Mouse (Mus musculus): Measurements from ENCODE around the gene Pde4c. TPM values are rescaled to one million over a fixed set of nuclear protein-coding genes. Genes with fewer than 3 reads are reported as not detected.

Pde4c gene
- polyA plus RNA-seq, 1 experiment from 2014 or later: 0.38 TPM

DNA sequence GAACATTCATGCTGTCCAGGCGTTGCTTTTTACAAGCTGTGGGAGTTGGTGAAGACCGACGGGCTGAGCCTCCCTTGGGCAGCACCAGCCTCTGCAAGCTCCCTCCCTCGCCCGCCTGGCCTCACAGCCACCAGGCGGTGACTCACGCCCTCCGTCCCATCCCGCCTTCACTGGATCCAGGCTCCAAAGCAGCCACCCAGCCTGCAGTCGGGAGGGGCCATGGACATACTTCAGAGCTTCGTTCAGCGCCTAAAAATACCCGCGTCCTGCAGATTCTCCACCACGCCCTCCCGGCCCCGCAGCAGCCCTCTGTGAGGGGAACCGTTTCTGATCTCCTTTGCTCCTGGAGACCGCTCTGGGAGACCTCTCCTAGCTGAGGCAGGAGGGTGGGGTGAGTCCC, 41.3 kb upstream of the Pde4c start:
- Histone ChIP-seq H3K27me3 (ENCODE audit: control insufficient read depth, insufficient read depth, low read length) (no peaks in the 10 kb centered on the region), H3K4me3 (ENCODE audit: low read length) (peak overlapping the region; percentile 8; the same call in 1 of the 2 replicates), H3K4me1 (ENCODE audit: control insufficient read depth, insufficient read depth, low read length) (peaks cover 10% of the 10 kb centered on the region), H3K9ac (ENCODE audit: low read length) (peak overlapping the region; percentile 57), H3K36me3 (ENCODE audit: control insufficient read depth, insufficient read depth) (peaks cover 13% of the 10 kb centered on the region), H3K27ac (ENCODE audit: low read length) (peak overlapping the region; percentile 92), H3K9me3 (replicated peaks; ENCODE audit: control insufficient read depth, low read length) (no peaks in the 10 kb centered on the region), H3K4me2 (ENCODE audit: low read depth, low read length) (peak overlapping the region; percentile 44)
- peak; percentile 90 for ATAC-seq (replicated peaks; ENCODE audit: extremely low read depth, insufficient read depth, low FRiP score)
- WGBS: 9% methylated on average over 19 of the region's 19 CpGs

DNA sequence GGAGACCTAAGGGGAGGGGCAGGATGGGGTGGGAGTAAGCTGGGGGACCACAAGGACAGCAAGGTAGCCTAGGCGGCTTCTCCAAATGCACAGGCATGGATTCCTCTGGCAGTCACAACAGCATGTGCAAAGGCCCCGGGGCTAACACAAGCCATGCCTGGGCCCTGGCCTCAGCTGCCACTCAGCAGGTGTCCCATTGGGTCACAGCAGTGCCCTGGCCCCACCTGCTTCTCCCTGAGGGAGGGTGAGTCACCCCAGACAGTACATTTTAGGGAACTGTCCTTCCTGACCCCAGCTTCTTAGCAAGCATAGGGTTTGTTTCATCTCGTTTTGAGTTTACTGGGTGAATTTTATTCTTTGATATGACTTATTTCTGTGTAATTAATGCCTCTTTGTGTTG, 40.8 kb upstream of the Pde4c start:
- peaks cover 13% of the 10 kb centered on the region for H3K36me3 ChIP-seq (ENCODE audit: control insufficient read depth, insufficient read depth)
- peak overlapping the region; percentile 44 for H3K4me2 ChIP-seq (ENCODE audit: low read depth, low read length)
- no peaks in the 10 kb centered on the region for H3K27me3 ChIP-seq (ENCODE audit: control insufficient read depth, insufficient read depth, low read length)
- peak overlapping the region; percentile 57 for H3K9ac ChIP-seq (ENCODE audit: low read length)
- 74% methylated on average over 3 of the region's 3 CpGs for WGBS
- H3K4me3 ChIP-seq (ENCODE audit: low read length): peak overlapping the region; percentile 8; the same call in 1 of the 2 replicates
- peak overlapping the region; percentile 92 for H3K27ac ChIP-seq (ENCODE audit: low read length)
- H3K4me1 ChIP-seq (ENCODE audit: control insufficient read depth, insufficient read depth, low read length): peaks cover 14% of the 10 kb centered on the region
- 0 out of 2 replicates have a peak, but pooled peaks have one; percentile 5 for ATAC-seq (replicated peaks; ENCODE audit: extremely low read depth, insufficient read depth, low FRiP score)
- no peaks in the 10 kb centered on the region for H3K9me3 ChIP-seq (replicated peaks; ENCODE audit: control insufficient read depth, low read length)

DNA sequence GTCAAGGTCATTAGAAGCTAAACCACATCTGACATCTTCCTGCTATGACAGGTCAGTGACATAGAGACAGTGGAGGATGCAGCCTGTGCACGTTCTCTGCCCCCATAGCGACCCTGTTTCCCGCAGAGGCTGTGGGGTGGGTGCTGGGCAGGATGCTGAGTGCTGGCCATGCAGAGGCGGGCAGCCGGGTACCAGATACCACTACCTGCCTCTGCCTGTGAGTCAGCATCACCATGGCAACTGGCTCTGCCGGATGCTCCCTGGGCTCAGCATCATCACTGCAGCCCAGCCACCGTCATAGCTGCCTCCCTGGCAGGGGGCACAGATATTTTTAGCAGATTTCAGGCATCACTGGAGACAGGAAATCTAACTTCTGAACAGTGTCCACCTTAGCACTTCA, 39.2 kb upstream of the Pde4c start:
- ATAC-seq (replicated peaks; ENCODE audit: extremely low read depth, insufficient read depth, low FRiP score): no peak
- 45% methylated on average over 7 of the region's 7 CpGs for WGBS
- H3K27ac ChIP-seq (ENCODE audit: low read length): no peak overlapping the region
- H3K4me2 ChIP-seq (ENCODE audit: low read depth, low read length): no peak overlapping the region
- peaks cover 17% of the 10 kb centered on the region for H3K4me1 ChIP-seq (ENCODE audit: control insufficient read depth, insufficient read depth, low read length)
- no peaks in the 10 kb centered on the region for H3K27me3 ChIP-seq (ENCODE audit: control insufficient read depth, insufficient read depth, low read length)
- H3K4me3 ChIP-seq (ENCODE audit: low read length): no peak overlapping the region
- H3K9ac ChIP-seq (ENCODE audit: low read length): no peak overlapping the region
- H3K9me3 ChIP-seq (replicated peaks; ENCODE audit: control insufficient read depth, low read length): no peaks in the 10 kb centered on the region
- no peaks in the 10 kb centered on the region; the same call in 1 of the 2 replicates for H3K36me3 ChIP-seq (ENCODE audit: control insufficient read depth, insufficient read depth)

DNA sequence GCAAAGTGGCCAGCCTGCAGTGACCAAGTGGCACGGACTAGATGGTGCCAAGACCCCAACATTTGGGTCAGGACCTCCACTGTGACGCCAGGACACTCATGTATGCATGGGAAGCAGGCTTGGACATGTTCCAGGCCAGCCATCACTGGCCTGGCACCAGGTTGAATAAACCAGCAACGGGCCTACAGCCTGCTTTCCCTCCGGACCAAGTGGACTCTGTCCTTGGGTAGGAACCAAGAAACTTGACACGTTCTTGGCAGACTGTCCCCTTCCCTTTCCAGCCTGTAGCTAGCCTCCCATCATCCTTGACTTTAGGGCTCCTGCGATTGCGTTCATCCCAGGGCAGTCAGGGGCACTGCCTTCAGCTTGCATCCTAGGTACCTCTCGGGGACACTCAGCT, 35.9 kb upstream of the Pde4c start:
- 0 out of 2 replicates have a peak overlapping the region, but pooled peaks have one; percentile 37 for H3K27ac ChIP-seq (ENCODE audit: low read length)
- no peak overlapping the region for H3K4me3 ChIP-seq (ENCODE audit: low read length)
- WGBS: 61% methylated on average over 8 of the region's 8 CpGs
- no peaks in the 10 kb centered on the region for H3K36me3 ChIP-seq (ENCODE audit: control insufficient read depth, insufficient read depth)
- H3K27me3 ChIP-seq (ENCODE audit: control insufficient read depth, insufficient read depth, low read length): no peaks in the 10 kb centered on the region
- peak overlapping the region; percentile 15; the same call in 1 of the 2 replicates for H3K9ac ChIP-seq (ENCODE audit: low read length)
- peaks cover 22% of the 10 kb centered on the region for H3K4me1 ChIP-seq (ENCODE audit: control insufficient read depth, insufficient read depth, low read length)
- no peak overlapping the region for H3K4me2 ChIP-seq (ENCODE audit: low read depth, low read length)
- no peaks in the 10 kb centered on the region for H3K9me3 ChIP-seq (replicated peaks; ENCODE audit: control insufficient read depth, low read length)
- ATAC-seq (replicated peaks; ENCODE audit: extremely low read depth, insufficient read depth, low FRiP score): no peak; the same call in 1 of the 2 replicates

DNA sequence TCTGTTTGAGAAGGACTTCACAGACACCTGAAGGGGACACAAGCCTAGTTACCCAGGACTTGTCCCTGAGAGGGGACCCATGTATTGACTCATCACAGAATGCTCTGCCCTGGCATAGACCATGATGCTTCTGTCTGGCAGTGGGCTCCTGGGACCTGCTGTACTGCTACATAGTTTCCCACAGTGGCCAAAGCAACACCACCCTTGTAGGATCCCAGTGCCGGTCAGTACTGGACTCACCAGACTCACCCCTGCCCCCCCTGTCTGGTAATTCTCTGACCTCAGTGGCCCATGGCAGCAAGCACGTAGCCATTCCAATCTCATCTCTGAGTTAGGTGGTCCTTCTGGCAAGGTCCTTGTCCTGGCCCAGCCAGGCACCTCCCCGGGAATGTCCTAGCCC, 35.4 kb upstream of the Pde4c start:
- Histone ChIP-seq H3K4me1 (ENCODE audit: control insufficient read depth, insufficient read depth, low read length) (peaks cover 21% of the 10 kb centered on the region), H3K4me3 (ENCODE audit: low read length) (no peak overlapping the region), H3K9me3 (replicated peaks; ENCODE audit: control insufficient read depth, low read length) (no peaks in the 10 kb centered on the region), H3K9ac (ENCODE audit: low read length) (no peak overlapping the region), H3K36me3 (ENCODE audit: control insufficient read depth, insufficient read depth) (no peaks in the 10 kb centered on the region), H3K27me3 (ENCODE audit: control insufficient read depth, insufficient read depth, low read length) (no peaks in the 10 kb centered on the region), H3K4me2 (ENCODE audit: low read depth, low read length) (no peak overlapping the region), H3K27ac (ENCODE audit: low read length) (no peak overlapping the region)
- WGBS: 84% methylated on average over 3 of the region's 3 CpGs
- ATAC-seq (replicated peaks; ENCODE audit: extremely low read depth, insufficient read depth, low FRiP score): no peak

DNA sequence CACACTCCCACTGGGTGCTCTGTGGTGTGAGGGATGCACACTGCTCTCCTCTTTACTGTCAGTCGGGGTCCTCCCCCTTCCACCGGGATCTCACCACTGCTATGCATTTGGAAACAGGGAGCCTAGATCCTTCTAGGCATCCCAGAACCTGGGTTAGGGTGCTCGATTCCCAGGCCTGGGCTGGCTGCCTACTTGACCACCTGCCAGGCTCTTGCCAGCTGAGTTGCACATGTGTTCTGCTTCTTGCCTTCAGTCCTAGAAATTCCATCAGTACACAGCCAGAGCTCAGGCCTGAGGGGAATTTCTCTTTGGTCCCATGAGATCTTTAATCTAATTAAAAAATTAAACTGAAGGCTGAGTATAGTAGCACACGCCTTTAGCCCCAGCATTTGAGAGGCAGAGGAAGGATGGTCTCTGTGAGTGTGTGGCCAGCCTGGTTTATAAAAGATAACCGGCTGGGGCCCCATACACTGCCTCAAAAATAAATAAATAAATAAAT, 33.6 kb upstream of the Pde4c start:
- Histone ChIP-seq H3K4me3 (ENCODE audit: low read length) (no peak overlapping the region), H3K9me3 (replicated peaks; ENCODE audit: control insufficient read depth, low read length) (no peaks in the 10 kb centered on the region), H3K27me3 (ENCODE audit: control insufficient read depth, insufficient read depth, low read length) (no peaks in the 10 kb centered on the region), H3K4me2 (ENCODE audit: low read depth, low read length) (no peak overlapping the region), H3K9ac (ENCODE audit: low read length) (no peak overlapping the region), H3K36me3 (ENCODE audit: control insufficient read depth, insufficient read depth) (no peaks in the 10 kb centered on the region), H3K27ac (ENCODE audit: low read length) (peak overlapping the region; percentile 39), H3K4me1 (ENCODE audit: control insufficient read depth, insufficient read depth, low read length) (peaks cover 25% of the 10 kb centered on the region)
- 66% methylated on average over 5 of the region's 5 CpGs for WGBS
- ATAC-seq (replicated peaks; ENCODE audit: extremely low read depth, insufficient read depth, low FRiP score): no peak

DNA sequence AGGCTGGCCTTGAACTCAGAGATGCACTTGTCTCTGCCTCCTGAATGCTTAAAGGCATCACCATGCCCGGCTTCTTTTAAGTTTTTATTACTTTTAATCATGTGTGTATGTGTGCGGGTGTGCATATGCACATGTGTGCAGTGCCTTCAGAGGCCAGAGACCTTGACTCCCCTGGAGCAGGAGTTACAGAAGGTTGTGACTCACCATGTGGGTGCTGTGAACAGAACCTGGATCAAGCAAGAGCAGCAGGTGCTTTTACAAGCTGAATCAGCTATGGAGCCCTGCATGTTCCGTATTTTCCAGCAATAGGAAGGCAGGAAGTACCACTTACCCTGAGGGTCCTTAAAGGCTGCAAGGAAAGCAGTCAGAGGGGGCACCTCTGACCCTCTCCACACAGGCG, 32.3 kb upstream of the Pde4c start:
- H3K27ac ChIP-seq (ENCODE audit: low read length): no peak overlapping the region
- H3K4me1 ChIP-seq (ENCODE audit: control insufficient read depth, insufficient read depth, low read length): peaks cover 37% of the 10 kb centered on the region
- no peaks in the 10 kb centered on the region for H3K36me3 ChIP-seq (ENCODE audit: control insufficient read depth, insufficient read depth)
- no peak for ATAC-seq (replicated peaks; ENCODE audit: extremely low read depth, insufficient read depth, low FRiP score)
- H3K9me3 ChIP-seq (replicated peaks; ENCODE audit: control insufficient read depth, low read length): no peaks in the 10 kb centered on the region
- peak overlapping the region; percentile 68 for H3K9ac ChIP-seq (ENCODE audit: low read length)
- WGBS: 73% methylated on average over 4 of the region's 4 CpGs
- H3K4me2 ChIP-seq (ENCODE audit: low read depth, low read length): peak overlapping the region; percentile 65; the same call in 1 of the 2 replicates
- H3K27me3 ChIP-seq (ENCODE audit: control insufficient read depth, insufficient read depth, low read length): no peaks in the 10 kb centered on the region
- no peak overlapping the region for H3K4me3 ChIP-seq (ENCODE audit: low read length)

DNA sequence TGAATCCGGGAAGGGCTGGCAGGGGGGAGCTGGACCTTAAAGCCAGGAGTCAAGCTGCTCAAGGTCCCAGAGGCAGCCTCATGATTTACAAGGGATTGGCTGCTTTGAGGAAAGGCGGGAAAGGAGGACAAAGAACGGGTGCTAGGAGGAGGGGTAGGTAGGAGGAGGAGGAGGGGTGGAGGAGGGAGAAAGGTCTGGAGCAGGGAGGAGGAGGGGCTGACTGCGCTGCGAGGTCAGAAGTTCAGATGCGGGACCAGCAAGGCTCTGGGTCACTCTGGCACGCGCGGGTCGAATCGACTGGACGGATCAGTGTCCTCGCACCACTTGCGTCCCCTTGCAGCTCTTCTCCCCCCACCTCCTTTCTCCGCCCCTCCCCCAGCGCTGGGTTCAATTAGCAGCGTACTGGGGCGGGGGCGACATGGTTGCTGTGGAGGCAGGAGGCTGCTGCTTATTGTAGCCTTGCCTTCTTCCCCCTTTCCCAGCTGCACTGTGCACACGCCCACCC, 31.7 kb upstream of the Pde4c start:
- Histone ChIP-seq H3K4me1 (ENCODE audit: control insufficient read depth, insufficient read depth, low read length) (peaks cover 41% of the 10 kb centered on the region), H3K9ac (ENCODE audit: low read length) (peak overlapping the region; percentile 68), H3K9me3 (replicated peaks; ENCODE audit: control insufficient read depth, low read length) (no peaks in the 10 kb centered on the region), H3K36me3 (ENCODE audit: control insufficient read depth, insufficient read depth) (no peaks in the 10 kb centered on the region), H3K27ac (ENCODE audit: low read length) (no peak overlapping the region), H3K4me2 (ENCODE audit: low read depth, low read length) (peak overlapping the region; percentile 65), H3K27me3 (ENCODE audit: control insufficient read depth, insufficient read depth, low read length) (no peaks in the 10 kb centered on the region), H3K4me3 (ENCODE audit: low read length) (peak overlapping the region; percentile 39)
- 5% methylated on average over 20 of the region's 20 CpGs for WGBS
- no peak for ATAC-seq (replicated peaks; ENCODE audit: extremely low read depth, insufficient read depth, low FRiP score)

DNA sequence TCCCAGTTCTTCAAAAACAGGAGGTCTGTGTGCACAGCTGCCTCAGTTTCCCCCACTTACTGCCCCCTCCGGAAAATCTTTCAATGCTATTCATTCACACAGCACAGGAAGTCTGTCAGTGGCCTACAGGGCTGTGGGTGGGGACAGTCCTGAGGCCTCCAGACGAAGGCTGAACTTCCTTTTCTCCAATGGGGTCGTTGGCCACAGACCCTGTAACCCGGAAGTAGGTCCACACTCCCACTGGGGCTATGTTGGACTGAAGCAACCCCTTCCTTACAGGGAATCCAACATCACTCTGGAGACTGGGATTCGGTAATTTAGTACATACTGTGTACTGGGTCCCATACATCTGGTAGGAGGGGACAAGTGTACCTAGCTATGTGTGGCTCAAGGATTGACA, 29.9 kb upstream of the Pde4c start:
- Histone ChIP-seq H3K9ac (ENCODE audit: low read length) (no peak overlapping the region), H3K4me2 (ENCODE audit: low read depth, low read length) (no peak overlapping the region), H3K27ac (ENCODE audit: low read length) (no peak overlapping the region), H3K36me3 (ENCODE audit: control insufficient read depth, insufficient read depth) (no peaks in the 10 kb centered on the region), H3K4me3 (ENCODE audit: low read length) (no peak overlapping the region), H3K4me1 (ENCODE audit: control insufficient read depth, insufficient read depth, low read length) (peaks cover 46% of the 10 kb centered on the region), H3K27me3 (ENCODE audit: control insufficient read depth, insufficient read depth, low read length) (no peaks in the 10 kb centered on the region), H3K9me3 (replicated peaks; ENCODE audit: control insufficient read depth, low read length) (no peaks in the 10 kb centered on the region)
- no peak for ATAC-seq (replicated peaks; ENCODE audit: extremely low read depth, insufficient read depth, low FRiP score)
- WGBS: 57% methylated on average over 5 of the region's 5 CpGs
